Mouse (Mus musculus): ENCODE measurements around the gene N4bp1. TPM values are rescaled to one million over a fixed set of nuclear protein-coding genes. Genes with fewer than 3 reads are reported as not detected.

The N4bp1 gene
- total and polyA plus RNA-seq, 2 experiments from 2014 or later: 3.8 to 7.6 TPM

- Histone ChIP-seq H3K27ac (ENCODE audit: low read depth) (no peak overlapping the region), H3K4me1 (ENCODE audit: control insufficient read depth, insufficient read depth) (no peaks in the 10 kb centered on the region), H3K4me2 (ENCODE audit: low read depth, low read length) (no peak overlapping the region), H3K27me3 (ENCODE audit: control insufficient read depth, insufficient read depth, low read length) (no peaks in the 10 kb centered on the region), H3K4me3 (ENCODE audit: low read depth, low read length) (no peak overlapping the region), H3K36me3 (replicated peaks; ENCODE audit: control insufficient read depth, insufficient read depth, low read length) (peaks cover 34% of the 10 kb centered on the region), H3K9me3 (replicated peaks; ENCODE audit: control insufficient read depth, low read length) (no peaks in the 10 kb centered on the region), H3K9ac (replicated peaks; ENCODE audit: low read depth, low read length) (no peak overlapping the region)
- TF ChIP-seq CTCF (IDR thresholded peaks at IDR 0.05; ENCODE audit: low read depth) (no peak), EP300 (IDR thresholded peaks at IDR 0.05; ENCODE audit: low read depth) (no peak)
- no peak for DNase-seq (ENCODE audit: low spot score)
- 92% methylated on average over 6 of the region's 6 CpGs for WGBS
- no peak for ATAC-seq (ENCODE audit: insufficient read depth, low read depth)
These were observed 46.2 kb downstream of the N4bp1 start for GRCm38 (mm10) chr8:86838707-86839438.

- H3K36me3 ChIP-seq (replicated peaks; ENCODE audit: control insufficient read depth, insufficient read depth, low read length): peaks cover 20% of the 10 kb centered on the region
- TF ChIP-seq CTCF (IDR thresholded peaks at IDR 0.05; ENCODE audit: low read depth) (no peak), EP300 (IDR thresholded peaks at IDR 0.05; ENCODE audit: low read depth) (no peak)
- H3K4me3 ChIP-seq (ENCODE audit: low read depth, low read length): no peak overlapping the region
- H3K4me1 ChIP-seq (ENCODE audit: control insufficient read depth, insufficient read depth): no peaks in the 10 kb centered on the region
- WGBS: 68% methylated on average over 2 of the region's 2 CpGs
- H3K9me3 ChIP-seq (replicated peaks; ENCODE audit: control insufficient read depth, low read length): no peaks in the 10 kb centered on the region
- no peak overlapping the region for H3K27ac ChIP-seq (ENCODE audit: low read depth)
- no peak overlapping the region for H3K4me2 ChIP-seq (ENCODE audit: low read depth, low read length)
- no peak overlapping the region for H3K9ac ChIP-seq (replicated peaks; ENCODE audit: low read depth, low read length)
- DNase-seq (ENCODE audit: low spot score) (no peak), ATAC-seq (ENCODE audit: insufficient read depth, low read depth) (no peak)
- H3K27me3 ChIP-seq (ENCODE audit: control insufficient read depth, insufficient read depth, low read length): no peaks in the 10 kb centered on the region
These were observed 47.8 kb downstream of the N4bp1 start for GRCm38 (mm10) chr8:86837234-86837633.

GRCm38 (mm10) chr8:86835881-86836280, 49.2 kb downstream of the N4bp1 start:
- no peak overlapping the region for H3K4me3 ChIP-seq (ENCODE audit: low read depth, low read length)
- no peak overlapping the region for H3K27ac ChIP-seq (ENCODE audit: low read depth)
- no peak for ATAC-seq (ENCODE audit: insufficient read depth, low read depth)
- H3K36me3 ChIP-seq (replicated peaks; ENCODE audit: control insufficient read depth, insufficient read depth, low read length): peaks cover 7% of the 10 kb centered on the region; the same call in 1 of the 2 replicates
- no peaks in the 10 kb centered on the region for H3K27me3 ChIP-seq (ENCODE audit: control insufficient read depth, insufficient read depth, low read length)
- H3K9ac ChIP-seq (replicated peaks; ENCODE audit: low read depth, low read length): no peak overlapping the region
- no peak overlapping the region for H3K4me2 ChIP-seq (ENCODE audit: low read depth, low read length)
- H3K9me3 ChIP-seq (replicated peaks; ENCODE audit: control insufficient read depth, low read length): no peaks in the 10 kb centered on the region
- DNase-seq (ENCODE audit: low spot score): no peak
- TF ChIP-seq CTCF (IDR thresholded peaks at IDR 0.05; ENCODE audit: low read depth) (no peak), EP300 (IDR thresholded peaks at IDR 0.05; ENCODE audit: low read depth) (no peak)
- no peaks in the 10 kb centered on the region for H3K4me1 ChIP-seq (ENCODE audit: control insufficient read depth, insufficient read depth)

- Histone ChIP-seq H3K9me3 (replicated peaks; ENCODE audit: control insufficient read depth, low read length) (no peaks in the 10 kb centered on the region), H3K4me3 (ENCODE audit: low read depth, low read length) (no peak overlapping the region), H3K4me2 (ENCODE audit: low read depth, low read length) (no peak overlapping the region), H3K27ac (ENCODE audit: low read depth) (0 out of 2 replicates have a peak overlapping the region, but pooled peaks have one; percentile 32), H3K9ac (replicated peaks; ENCODE audit: low read depth, low read length) (no peak overlapping the region), H3K36me3 (replicated peaks; ENCODE audit: control insufficient read depth, insufficient read depth, low read length) (0 out of 2 replicates have a peak, but pooled peaks cover 3% of the 10 kb centered on the region), H3K27me3 (ENCODE audit: control insufficient read depth, insufficient read depth, low read length) (no peaks in the 10 kb centered on the region), H3K4me1 (ENCODE audit: control insufficient read depth, insufficient read depth) (no peaks in the 10 kb centered on the region)
- peak; percentile 42 for DNase-seq (ENCODE audit: low spot score)
- ATAC-seq (ENCODE audit: insufficient read depth, low read depth): peak; percentile 74
- WGBS: 48% methylated on average over 8 of the region's 8 CpGs
- no peak for TF ChIP-seq CTCF (IDR thresholded peaks at IDR 0.05; ENCODE audit: low read depth)
- TF ChIP-seq EP300 (IDR thresholded peaks at IDR 0.05; ENCODE audit: low read depth): no peak
These were observed 50.4 kb downstream of the N4bp1 start for GRCm38 (mm10) chr8:86834496-86835260.

GRCm38 (mm10) chr8:86833937-86834336, 51.1 kb downstream of the N4bp1 start:
- no peaks in the 10 kb centered on the region for H3K9me3 ChIP-seq (replicated peaks; ENCODE audit: control insufficient read depth, low read length)
- H3K9ac ChIP-seq (replicated peaks; ENCODE audit: low read depth, low read length): no peak overlapping the region
- H3K27ac ChIP-seq (ENCODE audit: low read depth): no peak overlapping the region
- TF ChIP-seq CTCF (IDR thresholded peaks at IDR 0.05; ENCODE audit: low read depth) (no peak), EP300 (IDR thresholded peaks at IDR 0.05; ENCODE audit: low read depth) (no peak)
- no peak overlapping the region for H3K4me2 ChIP-seq (ENCODE audit: low read depth, low read length)
- H3K4me3 ChIP-seq (ENCODE audit: low read depth, low read length): no peak overlapping the region
- H3K27me3 ChIP-seq (ENCODE audit: control insufficient read depth, insufficient read depth, low read length): no peaks in the 10 kb centered on the region
- no peaks in the 10 kb centered on the region for H3K4me1 ChIP-seq (ENCODE audit: control insufficient read depth, insufficient read depth)
- DNase-seq (ENCODE audit: low spot score) (no peak), ATAC-seq (ENCODE audit: insufficient read depth, low read depth) (no peak)
- 90% methylated on average over 1 of the region's 1 CpGs for WGBS
- H3K36me3 ChIP-seq (replicated peaks; ENCODE audit: control insufficient read depth, insufficient read depth, low read length): no peaks in the 10 kb centered on the region

Data from heart, postnatal 0 days (tissue).